ENCODE assay signal across 10 mouse cellular contexts in the genomic region with DNA sequence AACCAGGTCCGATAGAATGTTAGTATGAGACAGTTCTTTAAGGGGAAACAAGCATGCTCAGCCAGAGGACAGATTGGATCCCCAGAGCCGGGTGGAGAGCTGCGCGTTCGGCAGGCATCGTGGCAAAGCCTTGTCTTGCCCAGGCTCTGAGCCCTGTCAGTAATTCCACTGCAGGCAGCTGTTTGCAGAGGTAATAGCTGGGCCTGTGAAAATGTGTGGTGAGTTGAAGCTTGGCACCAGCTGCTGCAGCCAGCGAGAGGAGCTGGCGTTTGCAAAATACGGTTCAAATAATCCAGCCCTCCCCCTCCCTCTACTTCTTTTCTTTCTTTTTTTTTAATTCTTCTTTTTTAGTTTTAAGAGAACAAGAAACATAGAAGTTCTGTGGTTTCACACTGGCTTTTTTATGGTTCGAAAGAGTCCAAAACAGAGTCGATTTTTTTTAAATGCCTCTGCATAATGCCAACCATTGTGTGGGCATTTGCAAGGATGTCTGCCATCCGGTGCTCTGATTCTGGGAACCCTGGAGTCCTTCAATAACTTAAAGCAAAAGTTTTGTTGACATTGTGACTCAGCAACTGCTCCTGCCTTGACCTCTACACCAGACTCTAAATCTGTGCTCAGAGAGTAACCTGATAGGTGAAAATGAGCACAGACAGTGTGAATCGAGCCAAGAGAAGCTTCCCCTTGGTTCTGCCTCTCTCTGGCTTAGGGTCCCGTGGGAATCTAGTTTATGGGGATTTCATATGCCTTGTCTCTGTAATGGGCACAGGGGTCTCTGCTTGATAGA.
DNase-seq lines count a peak whose midpoint lies in the region; ATAC-seq lines count a peak whose summit lies in the region.
"Had no signal": no experiment of that assay in that cellular context is flagged by ENCODE, and none has a peak within 500 bp of the region (broad histone marks: within the 10 kb centered on the region; RNA-seq: fewer than 3 reads in every experiment).

No protein-coding gene starts in this region.

- no peaks in the 10 kb centered on the region for H3K27me3 ChIP-seq in lung, embryonic 16.5 days (ENCODE audit: control insufficient read depth, insufficient read depth, low read depth, low read length)
- H3K27me3 ChIP-seq: CH12.LX had no signal

- no peaks in the 10 kb centered on the region for H3K9me3 ChIP-seq in lung, embryonic 16.5 days (ENCODE audit: control insufficient read depth, low read length)

- no peak overlapping the region for H3K4me3 ChIP-seq in lung, embryonic 16.5 days (ENCODE audit: low read length)

- H3K36me3 ChIP-seq in lung, embryonic 16.5 days (ENCODE audit: control insufficient read depth, insufficient read depth, low read length): no peaks in the 10 kb centered on the region

- DNase-seq in adrenal gland, postnatal 36 days: peak; percentile 19 to 39
- DNase-seq in adrenal gland, postnatal 4 days (ENCODE audit: low spot score in 2 of 2): no peak
- DNase-seq in lung, postnatal 10 days: no peak
- peak; percentile 87 for DNase-seq in fibroblast of lung, adult 2 months (ENCODE audit: low read depth)
- peak; percentile 35 to 44 for DNase-seq in right cerebral cortex, adult 2 months (ENCODE audit: low spot score in 2 of 2)
- DNase-seq in ovary, adult 18-20 months (ENCODE audit: low spot score): no peak
- DNase-seq in heart, postnatal 10 days: no peak
- DNase-seq: kidney, postnatal 4 days had no signal

- H3K27ac ChIP-seq in lung, embryonic 16.5 days (ENCODE audit: low read length): peak overlapping the region; percentile 29

- 51% methylated on average over 14 of the region's 14 CpGs for WGBS in lung, embryonic 16.5 days

- intact Hi-C loops in heart, postnatal 10 days (cut with DNase I): no loop called here

- ATAC-seq in lung, embryonic 16.5 days (ENCODE audit: low read depth): peak; percentile 62; the same call in 1 of the 2 replicates

- H3K9ac ChIP-seq in lung, embryonic 16.5 days (ENCODE audit: low read length): no peak overlapping the region

- no peak overlapping the region for H3K4me2 ChIP-seq in lung, embryonic 16.5 days (ENCODE audit: low read depth, low read length)

- peaks cover 4% of the 10 kb centered on the region; the same call in 1 of the 2 replicates for H3K4me1 ChIP-seq in lung, embryonic 16.5 days (replicated peaks; ENCODE audit: control insufficient read depth, insufficient read depth, low read length)

Comparison
In these comparisons a context has a peak if more than half of its experiments do, and no peak if none do; other contexts are left out.
1. DNase-seq: peak in adrenal gland, postnatal 36 days (2 of 2), fibroblast of lung, adult 2 months (single experiment) and right cerebral cortex, adult 2 months (2 of 2); none in adrenal gland, postnatal 4 days (0 of 2), lung, postnatal 10 days (single experiment), ovary, adult 18-20 months (single experiment) and heart, postnatal 10 days (0 of 2).